ENCODE assay signal across 15 mouse cellular contexts in the genomic region with DNA sequence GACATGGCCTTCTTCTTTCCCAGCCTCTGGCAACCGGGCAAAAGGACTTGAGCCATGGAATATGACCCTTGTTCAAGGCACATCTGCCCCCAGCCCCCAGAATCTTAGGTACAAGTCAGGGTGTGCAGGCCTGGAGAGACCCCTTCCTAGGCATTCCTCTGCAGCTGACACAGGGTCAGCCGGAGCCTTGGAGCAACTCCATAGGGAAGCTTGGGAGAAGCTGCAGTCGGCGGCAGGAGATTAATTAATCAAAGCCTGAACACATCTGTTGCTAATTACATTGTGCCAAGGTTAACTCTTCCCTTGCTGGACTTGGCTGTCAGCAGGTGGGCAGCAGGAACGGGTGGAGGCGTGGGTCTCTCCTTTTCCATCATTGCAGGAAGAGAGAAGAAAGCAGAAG. TPM values are rescaled to one million over a fixed set of nuclear protein-coding genes. Genes with fewer than 3 reads are reported as not detected.
A peak's percentile ranks its signal among the peaks of the same experiment; 100 is the strongest.
DNase-seq lines count a peak whose midpoint lies in the region; ATAC-seq lines count a peak whose summit lies in the region.
"Had no signal": no experiment of that assay in that cellular context is flagged by ENCODE, and none has a peak within 500 bp of the region (broad histone marks: within the 10 kb centered on the region; RNA-seq: fewer than 3 reads in every experiment).

No protein-coding gene starts in this region.

- no peak overlapping the region for H3K9ac ChIP-seq in heart, embryonic 12.5 days
- no peak overlapping the region for H3K9ac ChIP-seq in midbrain, embryonic 13.5 days (replicated peaks)
- H3K9ac ChIP-seq in embryonic facial prominence, embryonic 15.5 days: no peak overlapping the region
- no peak overlapping the region for H3K9ac ChIP-seq in limb, embryonic 15.5 days
- H3K9ac ChIP-seq: neural tube, embryonic 12.5 days had no signal

- H3K27me3 ChIP-seq in heart, embryonic 12.5 days (replicated peaks): no peaks in the 10 kb centered on the region
- H3K27me3 ChIP-seq in midbrain, embryonic 10.5 days (ENCODE audit: low read depth, poor library complexity, severe bottlenecking): peaks cover 9% of the 10 kb centered on the region; the same call in 1 of the 2 replicates
- H3K27me3 ChIP-seq in midbrain, embryonic 13.5 days: 0 out of 2 replicates have a peak, but pooled peaks cover 11% of the 10 kb centered on the region
- H3K27me3 ChIP-seq in embryonic facial prominence, embryonic 15.5 days: no peaks in the 10 kb centered on the region
- no peaks in the 10 kb centered on the region for H3K27me3 ChIP-seq in limb, embryonic 15.5 days

- H3K4me3 ChIP-seq in heart, embryonic 12.5 days: no peak overlapping the region
- H3K4me3 ChIP-seq in midbrain, embryonic 10.5 days: no peak overlapping the region
- no peak overlapping the region for H3K4me3 ChIP-seq in midbrain, embryonic 13.5 days (replicated peaks)
- no peak overlapping the region for H3K4me3 ChIP-seq in embryonic facial prominence, embryonic 15.5 days (replicated peaks)
- no peak overlapping the region for H3K4me3 ChIP-seq in limb, embryonic 15.5 days
- H3K4me3 ChIP-seq: neural tube, embryonic 12.5 days had no signal

- peak overlapping the region; percentile 62 for H3K27ac ChIP-seq in heart, embryonic 12.5 days (ENCODE audit: poor library complexity, severe bottlenecking)
- H3K27ac ChIP-seq in midbrain, embryonic 10.5 days (replicated peaks): peak overlapping the region; percentile 58; the same call in 1 of the 2 replicates
- H3K27ac ChIP-seq in midbrain, embryonic 13.5 days: no peak overlapping the region; the same call in 1 of the 2 replicates
- peak overlapping the region; percentile 76 for H3K27ac ChIP-seq in embryonic facial prominence, embryonic 15.5 days (replicated peaks)
- H3K27ac ChIP-seq in limb, embryonic 15.5 days: peak overlapping the region; percentile 73
- H3K27ac ChIP-seq: neural tube, embryonic 12.5 days had no signal

- no peak overlapping the region for H3K4me2 ChIP-seq in heart, embryonic 12.5 days
- H3K4me2 ChIP-seq in midbrain, embryonic 13.5 days (replicated peaks): no peak overlapping the region
- no peak overlapping the region for H3K4me2 ChIP-seq in embryonic facial prominence, embryonic 15.5 days (replicated peaks)
- H3K4me2 ChIP-seq in limb, embryonic 15.5 days: no peak overlapping the region
- H3K4me2 ChIP-seq: neural tube, embryonic 12.5 days had no signal

- peaks cover 42% of the 10 kb centered on the region for H3K36me3 ChIP-seq in heart, embryonic 12.5 days
- peaks cover 39% of the 10 kb centered on the region for H3K36me3 ChIP-seq in midbrain, embryonic 10.5 days
- no peaks in the 10 kb centered on the region for H3K36me3 ChIP-seq in midbrain, embryonic 13.5 days
- peaks cover 46% of the 10 kb centered on the region for H3K36me3 ChIP-seq in embryonic facial prominence, embryonic 15.5 days
- peaks cover 46% of the 10 kb centered on the region for H3K36me3 ChIP-seq in limb, embryonic 15.5 days

- ATAC-seq in heart, embryonic 12.5 days (ENCODE audit: insufficient number of reproducible peaks, low FRiP score): no peak
- no peak for ATAC-seq in midbrain, embryonic 13.5 days
- no peak for ATAC-seq in embryonic facial prominence, embryonic 15.5 days (ENCODE audit: insufficient number of reproducible peaks, low FRiP score, low TSS enrichment, low read depth)
- ATAC-seq in limb, embryonic 15.5 days (ENCODE audit: insufficient number of reproducible peaks, low FRiP score, low TSS enrichment, low read depth): no peak
- no peak for ATAC-seq in megakaryocyte, adult 5-6 weeks (ENCODE audit: poor library complexity, severe bottlenecking)
- ATAC-seq: forebrain, embryonic 14.5 days had no signal

- no peaks in the 10 kb centered on the region for H3K9me3 ChIP-seq in heart, embryonic 12.5 days (replicated peaks)
- no peaks in the 10 kb centered on the region for H3K9me3 ChIP-seq in midbrain, embryonic 10.5 days (replicated peaks)
- no peaks in the 10 kb centered on the region for H3K9me3 ChIP-seq in midbrain, embryonic 13.5 days
- no peaks in the 10 kb centered on the region for H3K9me3 ChIP-seq in embryonic facial prominence, embryonic 15.5 days (replicated peaks)
- H3K9me3 ChIP-seq in limb, embryonic 15.5 days: no peaks in the 10 kb centered on the region
- H3K9me3 ChIP-seq: neural tube, embryonic 12.5 days had no signal

- peaks cover 40% of the 10 kb centered on the region for H3K4me1 ChIP-seq in heart, embryonic 12.5 days (replicated peaks)
- H3K4me1 ChIP-seq in midbrain, embryonic 10.5 days: peaks cover 46% of the 10 kb centered on the region
- H3K4me1 ChIP-seq in midbrain, embryonic 13.5 days (replicated peaks): peaks cover 11% of the 10 kb centered on the region
- H3K4me1 ChIP-seq in embryonic facial prominence, embryonic 15.5 days: peaks cover 41% of the 10 kb centered on the region
- H3K4me1 ChIP-seq in limb, embryonic 15.5 days: peaks cover 41% of the 10 kb centered on the region

- WGBS in heart, embryonic 12.5 days: 35% methylated on average over 6 of the region's 6 CpGs
- 43% methylated on average over 6 of the region's 6 CpGs for WGBS in midbrain, embryonic 10.5 days
- WGBS in midbrain, embryonic 13.5 days: 28% methylated on average over 6 of the region's 6 CpGs
- 22% methylated on average over 6 of the region's 6 CpGs for WGBS in embryonic facial prominence, embryonic 15.5 days
- WGBS in limb, embryonic 15.5 days: 18% methylated on average over 6 of the region's 6 CpGs

- DNase-seq in heart, postnatal 4 days: no peak
- no peak for DNase-seq in midbrain, embryonic 10.5 days (ENCODE audit: low spot score)
- no peak for DNase-seq in thymus, postnatal 0 days (ENCODE audit: low spot score)
- DNase-seq: gastrocnemius, postnatal 25 days; kidney, adult 11 months; layer of hippocampus, adult 9-11 months; liver had no signal

RNA-seq across cellular contexts. Expression of gene Mdfi, which starts 20.0 kb away (rescaled TPM):
- polyA plus RNA-seq in heart, embryonic 12.5 days (2016; fragmentation: Nextera tagmentation; extraction: Ambion mirVana): 11.1 and 11.2 TPM in 2 replicates
- total RNA-seq in heart, postnatal 4 days (2021): 10 to 100 TPM; 16.4 to 20.2 TPM
- polyA plus RNA-seq in midbrain, embryonic 10.5 days (2016; fragmentation: Nextera tagmentation; extraction: Ambion mirVana): 10.6 and 12.9 TPM in 2 replicates
- 2.8 and 4.4 TPM in 2 replicates for polyA plus RNA-seq in midbrain, embryonic 13.5 days (2015; fragmentation: Nextera tagmentation; extraction: Ambion mirVana)
- polyA plus RNA-seq in embryonic facial prominence, embryonic 15.5 days (2015; fragmentation: Nextera tagmentation; extraction: Ambion mirVana): 21.2 and 25.3 TPM in 2 replicates
- 17.5 and 18.2 TPM in 2 replicates for polyA plus RNA-seq in limb, embryonic 15.5 days (2015; fragmentation: Nextera tagmentation; extraction: Ambion mirVana)
- 3.5 and 3.7 TPM in 2 replicates for polyA plus RNA-seq in thymus, postnatal 0 days (2015; fragmentation: Nextera tagmentation; extraction: Ambion mirVana)
- not detected in 2 replicates for total RNA-seq in megakaryocyte, adult 5-6 weeks (2015)
- total RNA-seq in megakaryocyte, adult 5-6 weeks (2017): not detected in 2 replicates
- total RNA-seq: MEL had no signal
